Mouse (Mus musculus): ENCODE data around the gene Tango6.

GRCm38 (mm10) chr8:106732921-106733320, 50.1 kb downstream of the Tango6 start:
- TF ChIP-seq CTCF (IDR thresholded peaks at IDR 0.05; ENCODE audit: low read depth) (no peak), EP300 (IDR thresholded peaks at IDR 0.05; ENCODE audit: low read depth) (no peak)
